8 mouse cellular contexts compared by ENCODE assay signal in the genomic region with DNA sequence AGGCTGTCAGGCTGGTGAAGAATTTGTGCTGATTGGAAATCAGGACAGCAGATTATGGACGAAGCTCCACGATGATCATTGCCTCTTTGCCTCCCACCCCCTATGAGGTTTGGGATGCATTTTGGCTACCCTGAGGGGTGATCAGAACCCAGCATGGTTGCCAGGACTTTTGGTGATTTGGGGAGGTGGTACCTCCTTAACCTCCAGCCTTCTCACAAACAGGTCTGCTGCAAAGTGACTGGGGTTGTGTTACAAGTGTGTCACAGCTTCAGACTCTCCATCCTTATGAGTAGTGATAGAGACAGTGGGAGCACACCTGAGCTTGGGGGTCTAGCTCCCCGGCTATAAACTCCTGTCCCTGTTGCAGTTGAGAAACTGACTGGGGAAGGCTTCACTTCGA. TPM values are rescaled to one million over a fixed set of nuclear protein-coding genes. Genes with fewer than 3 reads are reported as not detected.
DNase-seq lines count a peak whose midpoint lies in the region; ATAC-seq and TF ChIP-seq lines count a peak whose summit lies in the region.

No protein-coding gene starts in this region.

- TF ChIP-seq CTCF in cerebellum, adult 2 months (IDR thresholded peaks at IDR 0.05; ENCODE audit: borderline replicate concordance, insufficient read depth, low read depth, low read length): no peak
- no peak for TF ChIP-seq CTCF in liver, embryonic 14.5 days (IDR thresholded peaks at IDR 0.05; ENCODE audit: low read depth)

- no peak overlapping the region for H3K27ac ChIP-seq in cerebellum, adult 2 months (ENCODE audit: insufficient read depth, low read length)
- no peak overlapping the region for H3K27ac ChIP-seq in liver, embryonic 14.5 days

- TF ChIP-seq POLR2A in cerebellum, adult 2 months (IDR thresholded peaks at IDR 0.05; ENCODE audit: borderline replicate concordance, insufficient read depth, low read length): no peak

- H3K9me3 ChIP-seq in liver, embryonic 14.5 days (ENCODE audit: control insufficient read depth, low read length): no peaks in the 10 kb centered on the region

- DNase-seq in cerebellum, adult 2 months: no peak
- DNase-seq in cerebellum, adult 11-12 months: no peak
- peak; percentile 2 for DNase-seq in urinary bladder, postnatal 25 days (ENCODE audit: low spot score)
- DNase-seq in urinary bladder, postnatal 4 days (ENCODE audit: low spot score in 2 of 2): no peak
- DNase-seq in liver, embryonic 14.5 days (ENCODE audit: low read depth in 3 of 3, low spot score in 3 of 3): no peak
- no peak for DNase-seq in cerebellum, adult 9-10 months
- DNase-seq in layer of hippocampus, postnatal 36 days: no peak
- no peak for DNase-seq in right cerebral cortex, adult 18-20 months

- ATAC-seq in liver, embryonic 14.5 days (ENCODE audit: insufficient read depth): no peak

- no peaks in the 10 kb centered on the region for H3K36me3 ChIP-seq in liver, embryonic 14.5 days (replicated peaks; ENCODE audit: control insufficient read depth, insufficient read depth, low read depth)

- TF ChIP-seq EP300 in liver, embryonic 14.5 days (IDR thresholded peaks at IDR 0.05; ENCODE audit: low read depth): no peak

- H3K4me2 ChIP-seq in liver, embryonic 14.5 days (ENCODE audit: low read depth): peak overlapping the region; percentile 85

- H3K4me1 ChIP-seq in cerebellum, adult 2 months (ENCODE audit: control insufficient read depth, insufficient read depth, low read length): no peaks in the 10 kb centered on the region; the same call in 1 of the 2 replicates
- peaks cover 0 to 27% of the 10 kb centered on the region in 2 experiments; a peak in 2 of 4 replicates for H3K4me1 ChIP-seq in liver, embryonic 14.5 days (replicated peaks; ENCODE audit: control insufficient read depth in 2 of 2, insufficient read depth in 2 of 2, low read length in 1 of 2)

- no peak overlapping the region for H3K9ac ChIP-seq in liver, embryonic 14.5 days (replicated peaks)

- H3K4me3 ChIP-seq in cerebellum, adult 2 months (replicated peaks; ENCODE audit: insufficient read depth, low read depth, low read length): peak overlapping the region; percentile 49
- peak overlapping the region; percentile 75 to 76 for H3K4me3 ChIP-seq in liver, embryonic 14.5 days (ENCODE audit: insufficient read depth in 1 of 2, low read depth in 2 of 2, low read length in 2 of 2)

- no peaks in the 10 kb centered on the region for H3K27me3 ChIP-seq in cerebellum, adult 2 months (ENCODE audit: control insufficient read depth, insufficient read depth, low read length)
- peaks cover 9% of the 10 kb centered on the region for H3K27me3 ChIP-seq in liver, embryonic 14.5 days (ENCODE audit: control insufficient read depth, insufficient read depth, low read length)

- WGBS in cerebellum, adult 2 months: 49% methylated on average over 4 of the region's 4 CpGs
- WGBS in liver, embryonic 14.5 days (ENCODE audit: insufficient replicate concordance): 39% methylated on average over 4 of the region's 4 CpGs

RNA-seq across cellular contexts. Expression of a gene that starts 2.1 kb away (rescaled TPM):
- 14.9 and 17.5 TPM in 2 replicates for polyA plus RNA-seq in cerebellum, adult 2 months (2012; rRNA removed)
- polyA plus RNA-seq in liver, embryonic 14.5 days (2012; rRNA removed): 7.1 and 7.5 TPM in 2 replicates
- polyA plus RNA-seq in liver, embryonic 14.5 days (2014; fragmentation: Nextera tagmentation; extraction: Ambion mirVana): 2.4 and 2.9 TPM in 2 replicates
- total RNA-seq in layer of hippocampus, postnatal 36 days (2021): 10 to 100 TPM; 25.1 to 27.9 TPM
